In the genomic region with DNA sequence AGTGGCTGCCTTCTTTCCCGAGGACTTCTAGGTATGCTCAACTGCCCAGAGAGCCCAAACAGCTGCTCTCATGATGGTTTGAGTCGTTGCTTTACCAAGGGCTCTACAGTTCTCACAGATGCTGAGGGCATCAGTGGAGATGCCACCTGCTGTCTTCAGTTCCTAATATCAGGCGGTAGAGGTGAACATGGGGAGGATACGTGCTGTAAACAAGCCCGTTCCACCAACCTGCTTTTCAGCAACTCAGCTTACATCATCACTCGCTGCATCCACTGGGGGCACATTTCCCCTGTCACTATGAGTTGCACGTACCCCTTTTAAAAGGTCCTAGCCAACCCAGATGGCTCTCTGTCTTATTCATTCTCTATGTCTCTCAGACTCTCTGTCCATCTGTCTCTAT, we compare ENCODE assay signal across 23 mouse cellular contexts.
DNase-seq lines count a peak whose midpoint lies in the region; ATAC-seq and TF ChIP-seq lines count a peak whose summit lies in the region.
"Had no signal": no experiment of that assay in that cellular context is flagged by ENCODE, and none has a peak within 500 bp of the region (broad histone marks: within the 10 kb centered on the region; RNA-seq: fewer than 3 reads in every experiment).

No protein-coding gene starts in this region.

- H3K27me3 ChIP-seq in liver, postnatal 0 days (ENCODE audit: insufficient read depth, low read length): no peaks in the 10 kb centered on the region
- no peaks in the 10 kb centered on the region for H3K27me3 ChIP-seq in liver, embryonic 11.5 days (replicated peaks; ENCODE audit: control insufficient read depth, insufficient read depth, low read length)
- H3K27me3 ChIP-seq: forebrain, embryonic 13.5 days; hindbrain, embryonic 13.5 days had no signal

- H3K4me1 ChIP-seq in liver, postnatal 0 days (ENCODE audit: insufficient read depth): no peaks in the 10 kb centered on the region
- no peaks in the 10 kb centered on the region for H3K4me1 ChIP-seq in liver, embryonic 11.5 days (replicated peaks; ENCODE audit: control insufficient read depth, insufficient read depth, low read length)
- H3K4me1 ChIP-seq: forebrain, embryonic 13.5 days; hindbrain, embryonic 13.5 days had no signal

- TF ChIP-seq CTCF in liver, postnatal 0 days (IDR thresholded peaks at IDR 0.05; ENCODE audit: low read depth): peak; percentile 17

- no peak for TF ChIP-seq EP300 in liver, postnatal 0 days (IDR thresholded peaks at IDR 0.05; ENCODE audit: low read depth)

- WGBS in liver, postnatal 0 days (ENCODE audit: insufficient replicate concordance): 78% methylated on average over 7 of the region's 7 CpGs
- WGBS in liver, embryonic 11.5 days: 80% methylated on average over 7 of the region's 7 CpGs

- H3K9me3 ChIP-seq in liver, postnatal 0 days (ENCODE audit: low read length): no peaks in the 10 kb centered on the region
- no peaks in the 10 kb centered on the region for H3K9me3 ChIP-seq in liver, embryonic 11.5 days (ENCODE audit: control insufficient read depth, low read length)
- H3K9me3 ChIP-seq: forebrain, embryonic 10.5 days; forebrain, embryonic 13.5 days; G1E; hindbrain, embryonic 10.5 days; hindbrain, embryonic 13.5 days had no signal

- H3K4me2 ChIP-seq in liver, postnatal 0 days (ENCODE audit: low read depth, low read length): no peak overlapping the region
- no peak overlapping the region for H3K4me2 ChIP-seq in liver, embryonic 11.5 days
- H3K4me2 ChIP-seq: forebrain, embryonic 13.5 days; heart, embryonic 11.5 days; hindbrain, embryonic 13.5 days had no signal

- H3K36me3 ChIP-seq in liver, postnatal 0 days (replicated peaks; ENCODE audit: insufficient read depth, low read length): no peaks in the 10 kb centered on the region
- H3K36me3 ChIP-seq in liver, embryonic 11.5 days (ENCODE audit: control insufficient read depth, insufficient read depth, low read length): no peaks in the 10 kb centered on the region
- H3K36me3 ChIP-seq: forebrain, embryonic 10.5 days; G1E; hindbrain, embryonic 10.5 days; hindbrain, embryonic 13.5 days had no signal

- DNase-seq in liver, postnatal 0 days: no peak
- DNase-seq in liver, embryonic 11.5 days (ENCODE audit: low spot score): no peak
- peak; percentile 25 to 29 for DNase-seq in B cell, adult 2 months
- DNase-seq in urinary bladder, postnatal 36 days (ENCODE audit: low spot score in 2 of 2): no peak
- DNase-seq in left cerebral cortex, adult 8-10 months (ENCODE audit: low spot score in 2 of 2): no peak
- DNase-seq: adrenal gland, adult 2 months; adrenal gland, postnatal 14 days; cerebellum, adult 18-20 months; cerebellum, adult 9-10 months; cerebellum, postnatal 14 days; gastrocnemius, postnatal 10 days; gastrocnemius, postnatal 36 days; heart, postnatal 36 days had no signal

- H3K27ac ChIP-seq in liver, postnatal 0 days (ENCODE audit: low read depth): 0 out of 2 replicates have a peak overlapping the region, but pooled peaks have one; percentile 5
- no peak overlapping the region for H3K27ac ChIP-seq in liver, embryonic 11.5 days (ENCODE audit: low read depth, low read length)
- H3K27ac ChIP-seq: forebrain, embryonic 10.5 days; forebrain, embryonic 13.5 days; hindbrain, embryonic 10.5 days; hindbrain, embryonic 13.5 days had no signal

- H3K4me3 ChIP-seq in liver, postnatal 0 days (ENCODE audit: low read depth, low read length): no peak overlapping the region
- no peak overlapping the region for H3K4me3 ChIP-seq in liver, embryonic 11.5 days (ENCODE audit: low read depth, low read length)
- H3K4me3 ChIP-seq: forebrain, embryonic 10.5 days; forebrain, embryonic 13.5 days; hindbrain, embryonic 10.5 days; hindbrain, embryonic 13.5 days had no signal

- H3K9ac ChIP-seq in liver, postnatal 0 days (replicated peaks): no peak overlapping the region
- no peak overlapping the region for H3K9ac ChIP-seq in liver, embryonic 11.5 days (ENCODE audit: low read depth, low read length)
- H3K9ac ChIP-seq: forebrain, embryonic 13.5 days; hindbrain, embryonic 13.5 days had no signal

- peak; percentile 35; the same call in 1 of the 2 replicates for ATAC-seq in liver, postnatal 0 days
- ATAC-seq in liver, embryonic 11.5 days (replicated peaks; ENCODE audit: low FRiP score): no peak
- peak; percentile 68; the same call in 1 of the 2 replicates for ATAC-seq in neutrophil, adult 5-6 weeks (ENCODE audit: extremely low read depth, insufficient number of reproducible peaks, low FRiP score, poor library complexity, severe bottlenecking)
- ATAC-seq: forebrain, embryonic 13.5 days; forebrain, embryonic 16.5 days; hindbrain, embryonic 16.5 days; intestine, embryonic 16.5 days had no signal

Comparison
In these comparisons a context has a peak if more than half of its experiments do, and no peak if none do; other contexts are left out.
1. DNase-seq: peak in B cell, adult 2 months (2 of 2); none in liver, postnatal 0 days (single experiment), liver, embryonic 11.5 days (single experiment), urinary bladder, postnatal 36 days (0 of 2) and left cerebral cortex, adult 8-10 months (0 of 2).